Mouse (Mus musculus): ENCODE data around the gene Fgf15. TPM values are rescaled to one million over a fixed set of nuclear protein-coding genes. Genes with fewer than 3 reads are reported as not detected.

The Fgf15 gene
- polyA plus RNA-seq, 2 experiments = 0.13 TPM; not detected in 1

GRCm38 (mm10) chr7:144929506-144929905, 33.2 kb downstream of the Fgf15 start:
- no peak for DNase-seq (ENCODE audit: low spot score)
- Histone ChIP-seq H3K27me3 (ENCODE audit: control insufficient read depth, insufficient read depth, low read length) (no peaks in the 10 kb centered on the region), H3K27ac (replicated peaks; ENCODE audit: low read depth, low read length) (no peak overlapping the region), H3K9me3 (ENCODE audit: control insufficient read depth, low read length) (no peaks in the 10 kb centered on the region), H3K9ac (ENCODE audit: low read depth, low read length, severe bottlenecking) (no peak overlapping the region), H3K36me3 (ENCODE audit: control insufficient read depth, insufficient read depth, low read length) (peaks cover 51% of the 10 kb centered on the region), H3K4me3 (replicated peaks; ENCODE audit: low read length) (no peak overlapping the region), H3K4me1 (ENCODE audit: control insufficient read depth, insufficient read depth, low read length) (no peaks in the 10 kb centered on the region), H3K4me2 (replicated peaks; ENCODE audit: low read depth, low read length, severe bottlenecking) (no peak overlapping the region)
- WGBS = 83% methylated on average over 8 of the region's 8 CpGs
- no peak for TF ChIP-seq POLR2A (IDR thresholded peaks at IDR 0.05; ENCODE audit: borderline replicate concordance, extremely low read depth, insufficient read depth, insufficient read length)
- no peak for ATAC-seq (ENCODE audit: low FRiP score, low read depth)

DNA sequence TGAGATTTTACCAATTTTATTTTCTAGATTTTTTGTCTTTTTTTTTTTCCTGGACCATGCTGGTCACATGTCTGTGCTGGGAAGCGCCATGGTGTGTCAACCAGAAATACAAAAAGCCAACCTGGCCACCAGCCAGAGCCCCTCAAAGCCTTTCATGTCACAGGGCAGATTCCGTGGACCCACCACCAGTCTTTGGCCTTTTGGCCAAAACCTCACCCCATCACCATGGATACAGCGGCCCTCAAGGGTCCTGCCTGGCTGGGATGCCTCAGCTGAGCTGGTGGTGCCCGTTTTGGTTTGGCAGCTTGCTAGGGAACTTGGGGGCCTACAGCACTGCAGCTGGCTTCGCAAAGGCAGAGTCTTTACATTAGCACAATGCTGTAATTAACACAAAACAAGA, 33.6 kb downstream of the Fgf15 start:
- DNase-seq (ENCODE audit: low spot score) = no peak

DNA sequence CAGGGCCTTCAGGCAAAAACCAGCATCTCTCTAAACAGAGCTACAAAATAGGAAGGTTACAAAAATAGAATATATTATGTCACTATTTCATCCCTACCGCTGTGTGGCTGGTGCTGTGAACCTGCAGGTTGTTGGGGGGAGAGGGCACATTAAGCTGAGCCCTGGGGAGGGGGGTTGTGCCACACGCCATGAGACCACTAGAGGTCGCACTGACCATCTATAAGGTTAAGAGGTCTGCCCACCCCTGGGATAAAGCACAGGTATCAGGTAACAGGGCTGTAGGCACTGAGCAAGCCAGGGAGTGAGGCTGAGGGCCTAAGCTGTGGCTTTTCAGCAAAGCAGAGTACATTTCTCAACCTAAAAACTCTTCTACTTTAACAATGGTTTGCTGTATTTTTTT, 35.4 kb downstream of the Fgf15 start:
- peak; percentile 67 for DNase-seq (ENCODE audit: low spot score)
- Histone ChIP-seq H3K9ac (ENCODE audit: low read depth, low read length, severe bottlenecking) (no peak overlapping the region), H3K36me3 (ENCODE audit: control insufficient read depth, insufficient read depth, low read length) (peaks cover 72% of the 10 kb centered on the region), H3K4me2 (replicated peaks; ENCODE audit: low read depth, low read length, severe bottlenecking) (no peak overlapping the region), H3K9me3 (ENCODE audit: control insufficient read depth, low read length) (no peaks in the 10 kb centered on the region), H3K27ac (replicated peaks; ENCODE audit: low read depth, low read length) (no peak overlapping the region), H3K4me1 (ENCODE audit: control insufficient read depth, insufficient read depth, low read length) (peaks cover 6% of the 10 kb centered on the region; the same call in 1 of the 2 replicates), H3K4me3 (replicated peaks; ENCODE audit: low read length) (no peak overlapping the region), H3K27me3 (ENCODE audit: control insufficient read depth, insufficient read depth, low read length) (no peaks in the 10 kb centered on the region)
- 18% methylated on average over 3 of the region's 3 CpGs for WGBS
- ATAC-seq (ENCODE audit: low FRiP score, low read depth) = no peak
- TF ChIP-seq POLR2A (IDR thresholded peaks at IDR 0.05; ENCODE audit: borderline replicate concordance, extremely low read depth, insufficient read depth, insufficient read length) = no peak

More for the DNA sequence above, 33.6 kb downstream of the Fgf15 start:
- no peak overlapping the region for H3K27ac ChIP-seq (replicated peaks; ENCODE audit: low read depth, low read length)
- H3K9ac ChIP-seq (ENCODE audit: low read depth, low read length, severe bottlenecking) = no peak overlapping the region
- no peak for TF ChIP-seq POLR2A (IDR thresholded peaks at IDR 0.05; ENCODE audit: borderline replicate concordance, extremely low read depth, insufficient read depth, insufficient read length)
- no peak for ATAC-seq (ENCODE audit: low FRiP score, low read depth)
- no peak overlapping the region for H3K4me2 ChIP-seq (replicated peaks; ENCODE audit: low read depth, low read length, severe bottlenecking)
- no peak overlapping the region for H3K4me3 ChIP-seq (replicated peaks; ENCODE audit: low read length)
- WGBS = 67% methylated on average over 5 of the region's 5 CpGs
- H3K36me3 ChIP-seq (ENCODE audit: control insufficient read depth, insufficient read depth, low read length) = peaks cover 54% of the 10 kb centered on the region
- H3K4me1 ChIP-seq (ENCODE audit: control insufficient read depth, insufficient read depth, low read length) = no peaks in the 10 kb centered on the region
- H3K9me3 ChIP-seq (ENCODE audit: control insufficient read depth, low read length) = no peaks in the 10 kb centered on the region
- H3K27me3 ChIP-seq (ENCODE audit: control insufficient read depth, insufficient read depth, low read length) = no peaks in the 10 kb centered on the region

GRCm38 (mm10) chr7:144932389-144932937, 36.1 kb downstream of the Fgf15 start:
- no peaks in the 10 kb centered on the region for H3K9me3 ChIP-seq (ENCODE audit: control insufficient read depth, low read length)
- H3K4me3 ChIP-seq (replicated peaks; ENCODE audit: low read length) = no peak overlapping the region
- no peaks in the 10 kb centered on the region for H3K27me3 ChIP-seq (ENCODE audit: control insufficient read depth, insufficient read depth, low read length)
- 81% methylated on average over 18 of the region's 18 CpGs for WGBS
- H3K9ac ChIP-seq (ENCODE audit: low read depth, low read length, severe bottlenecking) = peak overlapping the region; percentile 36; the same call in 1 of the 2 replicates
- H3K36me3 ChIP-seq (ENCODE audit: control insufficient read depth, insufficient read depth, low read length) = peaks cover 78% of the 10 kb centered on the region
- no peak for ATAC-seq (ENCODE audit: low FRiP score, low read depth)
- H3K4me2 ChIP-seq (replicated peaks; ENCODE audit: low read depth, low read length, severe bottlenecking) = no peak overlapping the region
- DNase-seq (ENCODE audit: low spot score) = no peak
- H3K27ac ChIP-seq (replicated peaks; ENCODE audit: low read depth, low read length) = no peak overlapping the region
- TF ChIP-seq POLR2A (IDR thresholded peaks at IDR 0.05; ENCODE audit: borderline replicate concordance, extremely low read depth, insufficient read depth, insufficient read length) = no peak
- H3K4me1 ChIP-seq (ENCODE audit: control insufficient read depth, insufficient read depth, low read length) = peaks cover 9% of the 10 kb centered on the region; the same call in 1 of the 2 replicates

- Histone ChIP-seq H3K27ac (replicated peaks; ENCODE audit: low read depth, low read length) (no peak overlapping the region), H3K4me1 (ENCODE audit: control insufficient read depth, insufficient read depth, low read length) (peaks cover 9% of the 10 kb centered on the region; the same call in 1 of the 2 replicates), H3K4me2 (replicated peaks; ENCODE audit: low read depth, low read length, severe bottlenecking) (no peak overlapping the region), H3K9me3 (ENCODE audit: control insufficient read depth, low read length) (no peaks in the 10 kb centered on the region), H3K4me3 (replicated peaks; ENCODE audit: low read length) (no peak overlapping the region), H3K9ac (ENCODE audit: low read depth, low read length, severe bottlenecking) (no peak overlapping the region), H3K36me3 (ENCODE audit: control insufficient read depth, insufficient read depth, low read length) (peaks cover 78% of the 10 kb centered on the region), H3K27me3 (ENCODE audit: control insufficient read depth, insufficient read depth, low read length) (no peaks in the 10 kb centered on the region)
- ATAC-seq (ENCODE audit: low FRiP score, low read depth) (no peak), DNase-seq (ENCODE audit: low spot score) (no peak)
- no peak for TF ChIP-seq POLR2A (IDR thresholded peaks at IDR 0.05; ENCODE audit: borderline replicate concordance, extremely low read depth, insufficient read depth, insufficient read length)
- 85% methylated on average over 3 of the region's 3 CpGs for WGBS
Measured at GRCm38 (mm10) chr7:144933336-144933735, 37.0 kb downstream of the Fgf15 start.

All from limb, embryonic 14.5 days (tissue).